Mouse (Mus musculus) retina, embryonic 14.5 days (tissue): Measurements from ENCODE around the gene Tbrg1.

ENCODE experiments used
- DNase-seq: peaks from one replicate; pipeline ENCODE4 v3.0.0-alpha.2; 2015; ENCODE audit warnings: low spot score

Gene Tbrg1

DNA sequence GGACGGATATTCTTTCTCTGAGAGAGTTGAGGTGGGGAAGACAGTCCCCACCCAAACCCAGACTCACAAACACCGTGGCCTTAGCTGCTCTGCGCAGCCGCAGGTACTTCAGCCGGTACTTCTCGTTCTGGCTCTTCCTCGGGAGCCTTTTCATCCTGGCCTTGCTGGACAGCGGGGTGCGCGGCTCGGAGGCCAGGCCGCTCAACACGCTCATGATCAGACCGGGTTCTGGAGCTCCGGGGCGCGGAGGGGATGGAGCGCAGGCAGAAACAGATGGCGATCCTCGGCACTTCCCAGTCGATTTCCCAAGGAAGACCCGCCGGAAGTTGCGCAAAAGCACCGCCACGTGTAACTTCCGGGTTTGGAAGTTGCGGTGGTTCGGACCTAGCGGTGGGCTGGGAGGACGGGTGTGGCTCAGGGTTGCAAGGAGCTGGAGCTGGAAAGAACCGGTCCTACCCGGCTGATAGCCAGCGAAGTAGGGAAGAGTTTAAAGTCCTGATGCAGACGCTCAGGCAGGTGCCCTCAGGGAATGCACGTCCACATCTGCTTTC is at the start of gene Tbrg1:
Tbrg1 (minus strand) TSS at position 382 of the 551 bp plus-strand sequence.
- DNase-seq: peak; percentile 82

DNA sequence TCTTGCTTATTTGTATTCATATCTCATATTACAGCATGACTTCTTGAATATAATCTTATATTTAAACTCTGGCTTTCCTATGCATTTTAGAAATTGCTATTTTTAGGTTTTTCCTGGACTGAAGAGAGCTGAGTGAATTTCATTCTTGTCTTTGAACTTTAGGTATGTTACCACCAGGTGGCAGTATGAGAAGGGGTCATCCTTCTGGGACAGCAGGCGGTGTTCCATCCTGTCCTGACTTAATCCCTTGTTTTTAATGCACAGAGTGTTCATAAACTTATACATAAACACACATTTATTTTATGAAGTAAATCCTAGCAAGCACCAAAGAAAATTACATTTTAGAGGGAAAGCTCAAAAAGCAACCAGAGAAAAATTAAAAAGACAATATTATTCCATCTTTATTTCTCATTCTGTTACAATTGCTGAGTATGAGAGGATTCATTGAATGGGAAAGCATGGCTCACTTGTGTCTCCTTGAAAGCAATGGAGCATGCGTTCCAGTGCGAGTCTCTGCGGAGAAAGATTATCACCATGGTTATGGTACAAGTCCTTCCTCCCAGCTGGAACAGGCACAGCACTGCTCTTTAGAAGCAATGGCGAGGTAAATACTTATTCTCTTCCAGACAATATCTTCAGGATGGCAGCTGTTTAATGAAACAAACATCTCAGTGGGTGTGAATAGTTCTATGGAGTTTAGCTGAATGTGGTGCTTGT is 33.0 kb upstream of the Tbrg1 start:
- peak; percentile 74 for DNase-seq

DNA sequence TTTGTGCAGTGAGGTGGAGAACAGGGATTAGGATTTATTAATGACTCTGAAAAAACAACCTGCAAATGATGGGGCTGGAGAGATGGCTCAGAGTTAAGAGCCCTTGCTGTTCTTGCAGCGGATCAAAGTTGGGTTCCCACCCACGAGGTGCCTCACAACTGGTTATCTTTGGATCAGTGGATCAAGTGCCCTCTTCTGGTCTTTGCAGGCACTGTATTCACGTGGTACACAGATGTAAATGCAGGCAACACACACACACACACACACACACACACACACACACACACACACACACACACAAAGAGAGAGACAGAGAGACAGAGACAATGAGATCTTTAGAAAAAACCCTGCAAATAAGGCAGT is 30.8 kb upstream of the Tbrg1 start:
- peak; percentile 3 for DNase-seq

DNA sequence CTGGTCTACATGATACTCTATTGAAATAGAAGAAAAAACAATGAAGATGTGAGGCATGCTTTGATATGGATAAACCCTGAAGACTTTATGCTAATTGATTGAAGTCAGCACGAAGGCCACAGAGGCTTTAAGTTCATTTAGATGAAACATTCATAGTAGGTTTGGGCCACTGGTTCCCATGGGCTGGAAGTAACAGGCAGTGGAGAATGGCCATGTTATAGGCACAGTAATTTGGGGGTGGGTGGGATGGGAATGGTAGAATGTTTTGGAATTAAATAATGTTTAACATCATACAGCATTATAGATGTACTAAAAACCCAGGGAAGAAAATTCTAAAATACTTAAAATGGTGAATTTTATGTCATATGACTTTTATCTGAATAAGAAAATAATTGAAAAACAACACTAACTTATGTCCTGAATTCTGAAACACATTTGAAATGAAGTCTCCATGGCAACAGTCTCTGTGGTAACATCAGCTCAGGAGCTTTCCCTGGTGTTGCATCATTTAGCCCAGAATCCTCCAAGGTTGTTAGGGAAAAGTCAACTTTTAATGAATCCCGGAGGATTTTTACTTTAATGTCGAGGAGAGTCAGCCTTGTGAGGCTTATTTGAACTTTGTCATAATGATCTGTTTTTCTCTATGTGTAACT is 30.3 kb upstream of the Tbrg1 start:
- no peak for DNase-seq

DNA sequence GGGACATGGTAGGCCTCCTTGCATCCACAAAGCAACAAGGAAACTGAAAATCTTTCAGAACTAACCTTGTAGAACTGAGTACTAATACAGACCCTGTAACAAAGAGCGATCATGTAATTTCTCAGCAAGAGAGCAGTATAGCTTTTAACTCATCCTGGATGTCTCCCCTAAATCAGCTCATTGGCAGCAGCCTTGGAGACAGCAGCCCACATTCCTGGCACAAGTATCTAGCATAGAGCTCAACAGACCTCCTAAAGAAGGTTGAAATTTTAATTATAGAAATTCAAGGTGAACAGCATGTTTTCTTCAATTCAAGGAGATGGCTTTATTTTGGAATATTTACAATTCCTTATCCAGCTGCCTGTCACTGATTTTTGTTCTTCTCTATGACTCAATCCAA is 24.0 kb upstream of the Tbrg1 start:
- DNase-seq: no peak

DNA sequence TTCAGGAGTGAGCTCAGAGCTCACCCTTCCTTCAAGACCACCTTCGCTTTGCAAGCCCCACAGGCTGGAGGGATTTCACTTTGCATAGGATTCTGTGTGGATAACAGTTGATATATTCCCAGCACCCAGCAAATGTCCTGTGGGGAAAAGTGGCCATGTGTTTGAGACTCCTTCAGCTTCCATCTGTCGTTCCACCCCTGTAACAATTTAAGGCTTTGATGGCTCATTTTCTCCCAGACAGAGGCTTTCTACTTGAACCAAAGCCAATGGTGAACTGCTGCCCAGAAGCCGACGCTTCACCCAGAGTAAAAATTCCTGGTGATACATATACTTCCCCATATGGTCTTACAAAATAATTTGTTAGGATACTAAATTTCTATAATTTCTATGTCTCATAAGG is 18.2 kb upstream of the Tbrg1 start:
- no peak for DNase-seq

DNA sequence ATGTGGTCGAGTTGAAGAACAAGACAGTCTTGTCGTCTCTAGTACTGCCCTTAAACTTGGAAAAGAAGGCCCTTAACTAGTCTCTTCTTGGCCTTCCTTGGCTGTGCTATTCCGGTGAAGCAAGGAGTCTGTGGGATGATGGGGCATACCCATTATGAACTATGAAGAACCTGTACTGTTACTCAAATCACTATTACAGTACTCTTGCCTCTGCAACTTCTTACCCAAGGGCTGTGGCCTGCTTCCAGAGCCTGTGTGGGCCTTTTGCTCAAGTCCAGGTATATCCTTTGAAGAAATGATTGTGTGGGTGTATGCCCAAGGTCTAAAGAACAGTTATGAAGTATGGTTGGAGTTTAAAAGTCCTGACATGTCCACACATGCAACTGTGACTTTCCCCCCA is 13.1 kb upstream of the Tbrg1 start:
- DNase-seq: no peak

DNA sequence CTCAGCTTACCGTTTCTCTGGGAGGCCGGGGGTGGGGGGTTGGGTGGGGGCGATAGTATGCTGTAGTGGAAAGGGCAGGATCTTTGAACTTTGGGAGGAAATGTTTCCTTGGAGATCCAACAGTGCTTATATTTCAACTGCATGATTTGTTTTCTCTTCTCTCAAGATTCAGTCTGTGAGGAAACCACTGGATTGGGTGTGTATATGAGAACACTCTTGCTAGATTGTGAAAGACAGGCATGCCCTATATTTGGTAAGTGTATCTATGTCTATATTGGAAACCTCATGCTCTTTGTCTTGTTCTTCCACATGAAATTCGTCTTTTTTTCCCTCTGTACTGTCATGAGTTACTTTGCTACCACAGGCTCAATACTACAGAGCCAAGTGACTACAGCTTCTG is 12.6 kb upstream of the Tbrg1 start:
- no peak for DNase-seq

DNA sequence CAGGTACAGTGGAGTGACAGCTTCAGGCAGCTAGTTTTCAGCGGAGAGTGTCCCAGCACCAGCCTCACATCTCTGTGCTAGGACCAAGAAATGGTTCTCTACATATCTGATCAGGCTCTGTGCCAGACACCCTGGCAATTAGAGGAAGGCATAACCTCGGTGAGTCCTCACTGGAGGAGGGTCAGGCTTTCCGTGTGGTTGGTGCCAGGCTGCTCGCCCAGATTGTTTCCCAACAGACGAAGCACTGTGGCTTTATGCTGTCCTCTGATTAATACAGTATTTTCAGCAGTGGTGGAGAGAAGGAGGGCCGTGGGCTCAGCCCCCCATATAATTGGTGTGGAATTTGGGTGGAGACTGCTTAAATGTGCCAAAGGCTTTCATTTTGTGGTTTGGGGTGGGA is 12.0 kb upstream of the Tbrg1 start, which contains the start of gene Panx3:
Panx3 (minus strand) TSS at position 121 of the 400 bp plus-strand sequence.
- DNase-seq: no peak

DNA sequence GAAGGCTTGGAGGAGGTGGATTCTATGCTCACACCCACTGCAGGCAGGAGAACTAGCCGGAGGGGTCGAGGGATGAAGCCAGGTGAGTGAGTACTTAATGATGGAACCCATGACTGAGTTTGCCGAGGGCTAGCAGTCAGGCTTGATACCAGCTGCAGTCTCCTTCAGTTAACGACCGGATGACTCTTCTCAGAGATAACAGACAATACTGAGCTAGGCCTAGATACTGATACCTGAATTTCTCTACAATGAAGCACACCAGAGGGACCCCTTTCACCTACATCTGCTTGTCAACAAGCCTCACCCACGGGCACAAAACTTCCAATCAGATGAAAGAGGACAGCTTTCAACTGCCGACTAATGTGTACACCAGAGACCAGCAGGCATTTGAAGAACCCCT is 8.9 kb upstream of the Tbrg1 start:
- DNase-seq: no peak

DNA sequence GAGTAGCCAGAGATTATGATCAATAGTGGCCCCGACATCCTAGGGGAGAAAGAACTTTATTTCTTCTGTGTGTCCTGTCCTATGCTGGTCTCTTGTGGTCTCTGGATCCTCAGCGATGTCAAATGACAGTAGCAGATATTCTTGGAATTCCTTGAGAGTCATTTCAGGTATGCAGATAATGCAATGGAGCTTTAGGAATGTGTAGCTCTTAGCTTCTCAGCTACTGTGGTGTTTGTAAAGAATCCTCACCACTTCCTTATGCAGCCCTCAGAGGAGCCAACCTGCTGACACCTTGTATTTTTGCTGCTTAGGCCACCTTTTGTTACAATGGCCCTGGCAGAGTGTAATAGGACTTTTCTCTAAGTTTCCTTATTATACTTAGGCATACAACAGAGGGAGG is 7.5 kb upstream of the Tbrg1 start:
- no peak for DNase-seq

DNA sequence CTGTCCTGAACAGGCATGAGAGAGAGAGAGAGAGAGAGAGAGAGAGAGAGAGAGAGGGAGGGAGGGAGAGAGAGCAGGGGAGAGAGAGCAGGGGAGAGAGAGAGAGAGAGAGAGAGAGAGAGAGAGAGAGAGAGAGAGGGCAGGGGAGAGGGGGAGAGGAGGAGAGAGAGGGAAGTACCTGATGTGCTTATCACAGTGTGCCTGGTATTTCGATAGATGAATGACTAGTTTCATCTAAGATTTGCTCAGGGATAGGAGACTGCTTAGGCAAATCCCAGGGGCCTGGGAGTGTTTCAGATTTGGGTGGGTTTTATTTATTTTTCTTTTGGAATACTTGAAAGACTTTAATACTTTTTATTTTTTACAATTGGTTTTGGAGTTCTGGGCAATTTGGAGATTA is 6.1 kb upstream of the Tbrg1 start:
- no peak for DNase-seq

DNA sequence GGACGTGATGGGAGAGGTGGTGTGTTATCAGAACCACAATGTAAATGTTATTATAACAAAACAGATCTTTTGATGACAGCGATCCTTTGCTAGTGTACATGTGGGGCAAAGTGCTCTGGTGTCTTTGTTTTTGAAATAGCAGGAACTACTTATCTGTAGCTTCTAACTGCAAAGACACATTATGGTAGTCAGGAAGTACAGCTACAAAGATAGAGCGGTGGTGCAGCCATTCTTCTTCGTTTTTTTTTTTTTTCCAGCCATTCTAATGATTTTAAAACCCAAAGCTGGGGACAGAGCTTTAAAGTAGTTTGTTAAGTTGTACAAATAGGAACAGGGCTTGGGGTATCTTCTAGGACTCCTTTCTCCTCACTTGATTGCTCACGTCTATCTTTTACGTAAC is 2.3 kb upstream of the Tbrg1 start:
- no peak for DNase-seq

DNA sequence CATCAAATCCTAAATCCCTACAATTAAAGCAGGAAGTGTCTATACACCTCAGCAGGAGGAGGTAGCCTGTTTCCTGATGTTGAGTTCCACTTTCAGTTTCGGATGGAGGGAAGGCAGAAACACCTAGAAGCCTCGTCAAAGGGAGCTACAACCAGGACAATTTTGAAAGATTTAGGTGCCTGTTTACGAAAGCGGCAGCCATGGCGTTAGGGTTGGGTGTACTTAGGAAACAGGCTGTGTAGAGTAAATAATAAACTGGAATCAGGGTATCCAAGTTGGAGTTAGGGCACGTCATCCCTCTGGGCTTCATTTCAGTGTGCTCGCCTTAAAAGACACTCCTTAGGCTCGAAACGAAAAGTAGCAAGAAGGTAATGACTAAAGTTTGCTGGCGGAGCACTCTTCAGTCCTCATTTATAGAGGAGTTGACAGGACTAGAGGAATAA is 652 bp downstream of the Tbrg1 start:
- peak; percentile 7 for DNase-seq

DNA sequence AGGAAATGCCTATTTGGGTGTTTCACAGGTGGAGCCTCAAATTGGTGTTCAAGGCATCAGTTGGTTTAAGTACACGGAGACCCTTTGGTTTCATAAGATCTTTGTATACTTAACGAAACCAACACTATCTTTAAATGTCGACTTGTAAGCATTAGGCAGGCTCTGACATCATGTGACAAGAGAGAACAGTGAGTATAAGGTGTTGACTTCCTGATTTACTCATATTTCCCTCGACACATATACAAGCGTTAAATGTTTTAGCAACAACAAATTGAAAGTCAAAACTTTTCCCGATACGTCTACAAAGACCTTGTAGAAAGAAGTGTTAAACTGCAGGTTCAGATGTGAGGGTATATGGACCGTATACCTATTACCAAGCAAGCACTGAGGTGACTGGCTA is 1.2 kb downstream of the Tbrg1 start:
- no peak for DNase-seq

DNA sequence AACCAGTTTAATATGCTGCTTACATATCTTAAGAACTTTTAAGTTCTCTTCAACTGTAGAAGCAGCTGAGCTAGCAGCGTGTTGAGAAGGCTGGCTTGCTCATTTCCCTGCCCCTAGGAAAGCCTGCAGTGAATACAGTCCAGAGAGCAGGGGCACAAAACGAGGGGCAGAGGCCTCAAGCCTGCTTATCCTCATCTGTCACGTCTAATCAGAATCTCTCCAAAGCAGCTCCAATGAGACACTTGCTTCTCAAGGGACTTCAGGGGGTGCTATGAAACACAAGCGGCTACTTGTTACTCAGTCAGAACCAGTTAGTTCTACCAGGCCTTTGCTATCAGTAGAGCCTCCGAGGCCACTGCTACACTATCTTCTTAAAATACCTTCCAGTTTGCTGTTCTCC is 3.3 kb downstream of the Tbrg1 start:
- peak; percentile 61 for DNase-seq

DNA sequence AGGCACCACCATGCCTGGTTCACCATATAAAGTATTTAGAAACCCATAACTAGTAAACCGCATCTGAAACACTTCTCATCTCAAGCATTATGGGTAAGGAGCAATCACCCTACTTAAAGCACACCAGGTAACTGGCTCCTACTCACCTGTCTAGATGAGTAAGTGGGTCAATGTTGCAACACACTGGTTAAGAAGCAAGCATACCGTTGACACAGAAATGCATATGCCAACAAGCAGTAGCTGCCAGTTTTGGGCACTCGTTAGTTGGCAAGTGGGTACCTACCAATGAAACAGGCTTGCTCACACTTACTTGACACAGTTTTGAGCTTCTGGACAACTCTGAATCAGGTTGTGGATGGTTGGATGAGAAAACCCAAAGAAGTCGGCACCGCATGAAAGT is 6.5 kb downstream of the Tbrg1 start:
- DNase-seq: no peak

DNA sequence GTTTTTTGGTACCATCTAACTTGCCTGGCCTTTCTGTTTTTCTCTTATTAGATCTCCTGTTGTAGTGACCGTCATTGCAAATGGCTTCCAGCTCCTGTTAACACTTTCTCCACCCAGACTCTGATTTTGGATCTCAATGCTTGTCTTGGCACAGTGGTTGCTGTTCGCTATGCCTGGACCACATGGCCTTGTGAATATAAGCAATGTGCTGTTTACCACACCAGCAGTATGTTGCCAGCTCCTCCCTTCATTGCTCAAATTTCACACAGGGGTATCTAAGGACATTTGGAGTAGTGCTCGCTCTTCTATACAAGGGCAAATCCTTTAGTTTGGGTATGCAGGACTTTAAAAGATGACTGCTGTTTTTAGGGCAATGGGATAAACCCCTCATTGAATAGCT is 10.9 kb downstream of the Tbrg1 start:
- DNase-seq: no peak

DNA sequence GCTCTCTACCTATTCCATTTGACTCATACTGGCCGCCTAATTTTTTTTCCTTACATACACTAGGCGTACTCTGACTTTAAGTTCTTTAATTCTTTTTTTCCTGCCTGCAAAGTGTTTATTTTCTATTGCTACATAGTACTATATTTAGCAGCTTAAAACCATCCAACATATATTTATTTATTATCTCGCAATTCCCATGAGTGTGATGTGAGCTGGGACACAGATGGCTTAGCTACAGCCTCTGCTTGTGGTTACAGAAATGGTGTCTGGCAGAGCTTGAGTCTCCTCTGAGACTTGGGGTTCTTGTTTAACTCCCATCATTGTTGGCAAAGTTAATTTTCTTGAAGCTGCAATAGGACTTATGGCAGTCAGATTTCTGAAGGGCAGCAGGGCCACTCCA is 18.4 kb downstream of the Tbrg1 start:
- DNase-seq: no peak

DNA sequence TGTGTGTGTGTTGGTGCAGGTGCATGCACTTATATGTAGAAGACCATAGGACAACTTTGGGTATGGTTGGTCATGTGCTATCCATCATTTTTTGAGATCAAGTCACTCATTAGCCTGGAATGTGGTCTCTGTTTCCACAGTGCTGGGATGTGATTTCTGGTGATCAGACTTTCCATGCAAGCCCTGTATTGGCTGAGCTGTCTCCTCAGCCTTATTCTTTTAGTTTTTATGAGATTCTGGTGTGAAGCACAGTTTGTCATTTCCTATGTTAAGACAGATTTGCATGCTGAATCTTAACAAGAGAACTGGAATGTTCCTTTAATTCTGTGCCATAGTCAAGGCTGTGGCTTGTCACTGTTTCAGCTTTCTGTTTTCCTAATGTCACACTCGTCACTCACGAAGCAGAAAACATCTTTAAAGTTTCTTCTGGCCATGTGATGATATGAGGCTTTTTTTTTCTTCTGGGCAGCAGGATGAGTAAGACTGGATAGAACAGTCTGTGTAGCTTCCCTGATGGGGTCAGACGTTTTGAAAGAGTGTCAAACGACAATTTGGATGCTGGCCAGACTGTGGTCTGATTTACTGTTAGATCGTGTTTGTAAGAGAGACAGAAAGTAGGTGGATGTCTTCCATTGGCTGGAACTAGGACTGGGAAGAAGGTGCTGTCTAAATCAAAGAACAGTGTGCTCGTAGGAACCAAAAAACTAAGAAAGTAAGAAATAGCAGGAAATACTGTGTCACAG is 20.1 kb downstream of the Tbrg1 start:
- no peak for DNase-seq

DNA sequence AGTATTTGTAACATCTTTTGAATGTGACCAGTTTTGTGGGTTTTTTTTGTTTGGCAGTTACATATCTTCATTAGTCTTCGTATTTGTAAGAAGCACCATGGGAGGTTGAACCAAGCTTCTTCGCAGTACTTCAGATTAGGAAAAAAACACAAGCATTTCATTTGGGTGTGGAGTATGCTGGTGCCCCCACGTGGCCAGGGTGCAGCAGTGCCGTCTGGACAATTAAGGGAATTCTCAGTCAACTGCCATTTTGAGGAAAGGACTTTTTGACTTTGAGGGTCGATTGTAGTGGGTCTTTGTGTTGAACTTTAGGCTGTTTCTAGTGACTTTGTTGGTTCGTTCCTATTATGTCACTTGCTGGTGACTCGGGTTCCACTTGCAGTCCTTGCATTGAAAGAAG is 20.8 kb downstream of the Tbrg1 start:
- peak; percentile 69 for DNase-seq

DNA sequence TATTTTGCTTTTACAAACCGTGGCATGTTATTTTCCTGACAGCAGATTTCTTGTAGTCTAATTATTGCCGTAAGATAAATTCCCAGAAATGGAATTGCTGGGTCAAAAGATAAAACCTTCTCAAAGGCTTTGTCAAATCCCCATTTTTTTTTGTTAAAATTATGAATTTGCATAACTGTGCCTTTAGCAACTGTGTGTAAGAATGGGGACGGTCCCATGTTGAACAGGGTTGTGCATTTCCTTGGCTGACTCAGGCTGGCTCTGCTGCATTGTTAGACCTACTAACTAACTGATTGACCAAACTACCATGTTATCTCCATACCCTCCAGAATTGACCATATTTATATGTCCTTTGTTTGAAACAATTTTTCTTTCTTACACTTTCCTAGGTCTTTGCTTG is 22.8 kb downstream of the Tbrg1 start:
- no peak for DNase-seq

DNA sequence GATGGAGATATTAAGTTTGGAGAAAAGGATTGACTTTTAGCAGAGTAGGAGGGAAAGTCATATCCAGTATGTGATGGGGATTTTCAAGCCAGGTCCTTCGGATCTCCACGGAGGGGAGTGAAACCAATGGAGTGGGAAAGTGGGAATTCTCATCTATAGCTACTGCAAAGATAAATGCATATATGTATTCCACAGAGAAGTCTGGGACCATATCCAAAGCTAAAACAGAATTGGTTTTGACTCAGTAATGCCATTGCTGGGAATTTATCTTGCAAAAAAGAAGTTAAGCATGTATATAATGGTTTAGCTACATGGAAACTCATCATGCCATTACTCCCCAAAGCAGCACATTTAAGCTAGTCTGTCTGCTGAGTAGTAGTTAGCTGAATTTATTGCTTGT is 24.8 kb downstream of the Tbrg1 start:
- no peak for DNase-seq
